Comparison of ENCODE assay signal across 17 mouse cellular contexts in the genomic region with DNA sequence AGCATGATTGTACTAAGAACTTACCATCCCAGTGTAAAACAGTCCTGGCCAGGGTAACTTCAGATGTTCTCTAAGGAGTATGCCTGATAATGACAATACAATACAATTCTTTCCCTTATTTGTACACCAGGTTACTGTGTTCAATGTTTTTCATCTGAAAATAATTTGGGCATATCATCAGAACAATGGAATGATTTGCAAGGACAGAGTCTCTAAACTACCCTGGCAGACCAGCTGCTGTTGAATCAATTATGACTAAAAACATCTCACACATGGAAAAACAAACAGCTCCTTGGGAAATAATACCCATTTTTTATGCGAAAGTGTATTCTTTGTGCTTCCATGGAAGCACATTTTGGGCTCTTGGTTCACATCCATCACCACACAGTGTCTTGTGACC.
"Had no signal": no experiment of that assay in that cellular context is flagged by ENCODE, and none has a peak within 500 bp of the region (broad histone marks: within the 10 kb centered on the region; RNA-seq: fewer than 3 reads in every experiment).

No protein-coding gene starts in this region.

- H3K9ac ChIP-seq: liver, embryonic 12.5 days; liver, embryonic 14.5 days; lung, embryonic 14.5 days; neural tube, embryonic 12.5 days; stomach, embryonic 15.5 days had no signal

- H3K27me3 ChIP-seq: liver, embryonic 12.5 days; neural tube, embryonic 12.5 days; stomach, embryonic 15.5 days had no signal

- H3K36me3 ChIP-seq: liver, embryonic 12.5 days; midbrain, embryonic 10.5 days; neural tube, embryonic 12.5 days; stomach, embryonic 15.5 days had no signal

- H3K4me1 ChIP-seq: liver, embryonic 12.5 days; midbrain, embryonic 10.5 days; neural tube, embryonic 12.5 days; stomach, embryonic 15.5 days had no signal

- DNase-seq: lung, adult 18-20 months; lung, embryonic 14.5 days; lung, postnatal 10 days; lung, postnatal 4 days; midbrain, embryonic 14.5 days; right cerebral cortex, postnatal 14 days; spleen, adult 18-20 months; thymus, adult 2 months; thymus, postnatal 25 days; thymus, postnatal 4 days had no signal

- H3K4me3 ChIP-seq: liver, embryonic 12.5 days; midbrain, embryonic 10.5 days; myocyte; neural tube, embryonic 12.5 days; stomach, embryonic 15.5 days had no signal

- H3K27ac ChIP-seq: liver, embryonic 12.5 days; liver, embryonic 14.5 days; midbrain, embryonic 10.5 days; neural tube, embryonic 12.5 days; stomach, embryonic 15.5 days; stomach, postnatal 0 days had no signal
